In genomic region chr11:46804440-46804839, GRCm38 (mm10) we compare ENCODE assay signal across 27 mouse cellular contexts. TPM values are rescaled to one million over a fixed set of nuclear protein-coding genes. Genes with fewer than 3 reads are reported as not detected.
"Had no signal": no experiment of that assay in that cellular context is flagged by ENCODE, and none has a peak within 500 bp of the region (broad histone marks: within the 10 kb centered on the region; RNA-seq: fewer than 3 reads in every experiment).

No protein-coding gene starts in this region.

- H3K9ac ChIP-seq: limb, embryonic 13.5 days; liver, embryonic 14.5 days; liver, postnatal 0 days; lung, embryonic 15.5 days; midbrain, embryonic 13.5 days; neural tube, embryonic 13.5 days had no signal

- H3K4me1 ChIP-seq: limb, embryonic 10.5 days; limb, embryonic 13.5 days; lung, embryonic 15.5 days; midbrain, embryonic 10.5 days; midbrain, embryonic 13.5 days; neural tube, embryonic 13.5 days had no signal

- H3K27me3 ChIP-seq: limb, embryonic 13.5 days; lung, embryonic 15.5 days; megakaryocyte, embryonic 14.5 days; midbrain, embryonic 13.5 days; neural tube, embryonic 13.5 days had no signal

- DNase-seq: kidney, adult 18-20 months; kidney, adult 9 months; kidney, postnatal 25 days; layer of hippocampus, adult 9-11 months; liver; liver, postnatal 0 days; lung, postnatal 14 days; retina, postnatal 1 day; right cerebral cortex, postnatal 25 days; thymus, adult 2 months; thymus, postnatal 14 days; thymus, postnatal 4 days had no signal

- H3K36me3 ChIP-seq: limb, embryonic 10.5 days; limb, embryonic 13.5 days; lung, embryonic 15.5 days; midbrain, embryonic 10.5 days; midbrain, embryonic 13.5 days; neural tube, embryonic 13.5 days had no signal

- H3K27ac ChIP-seq: layer of hippocampus, adult 2 months; limb, embryonic 10.5 days; limb, embryonic 13.5 days; liver, embryonic 14.5 days; lung, embryonic 15.5 days; midbrain, embryonic 10.5 days; midbrain, embryonic 13.5 days; neural tube, embryonic 13.5 days; stomach, postnatal 0 days had no signal

- H3K4me3 ChIP-seq: layer of hippocampus, adult 2 months; limb, embryonic 10.5 days; limb, embryonic 13.5 days; lung, embryonic 15.5 days; megakaryocyte, embryonic 14.5 days; midbrain, embryonic 10.5 days; midbrain, embryonic 13.5 days; myocyte; neural tube, embryonic 13.5 days had no signal

- ATAC-seq: liver, postnatal 0 days; midbrain, embryonic 13.5 days; midbrain, embryonic 16.5 days had no signal

- H3K9me3 ChIP-seq: limb, embryonic 10.5 days; limb, embryonic 13.5 days; lung, embryonic 15.5 days; midbrain, embryonic 10.5 days; neural tube, embryonic 13.5 days had no signal

- H3K4me2 ChIP-seq: limb, embryonic 13.5 days; lung, embryonic 15.5 days; midbrain, embryonic 13.5 days; neural tube, embryonic 13.5 days had no signal

RNA-seq across cellular contexts. Expression of gene Timd4, which starts 6.2 kb away (rescaled TPM):
- total RNA-seq: layer of hippocampus, adult 2 months; left cerebral cortex, postnatal 25 days; monocyte, adult 5-6 weeks; neutrophil, adult 5-6 weeks had no signal
- polyA plus RNA-seq: lung, embryonic 15.5 days; midbrain, embryonic 10.5 days; myocyte had no signal
